Mouse (Mus musculus) cortical plate, adult 2 months (tissue): ENCODE data around the gene Pitpnm1.

Experiments
- CTCF ChIP-seq: fragments of 200-500 bp; IDR thresholded peaks from 2 replicates; pipeline ENCODE4 v1.5.1; 2011; ENCODE audit warnings: mild to moderate bottlenecking, control low read depth, low read length; ENCODE audit not compliant: insufficient read depth; ENCODE audit errors: extremely low read depth
- POLR2A ChIP-seq: fragments of 200-500 bp; IDR thresholded peaks from 2 replicates; pipeline ENCODE4 v1.6.1; 2011; ENCODE audit warnings: mild to moderate bottlenecking, low read length, control low read depth; ENCODE audit not compliant: insufficient read depth; ENCODE audit errors: extremely low read depth

DNA sequence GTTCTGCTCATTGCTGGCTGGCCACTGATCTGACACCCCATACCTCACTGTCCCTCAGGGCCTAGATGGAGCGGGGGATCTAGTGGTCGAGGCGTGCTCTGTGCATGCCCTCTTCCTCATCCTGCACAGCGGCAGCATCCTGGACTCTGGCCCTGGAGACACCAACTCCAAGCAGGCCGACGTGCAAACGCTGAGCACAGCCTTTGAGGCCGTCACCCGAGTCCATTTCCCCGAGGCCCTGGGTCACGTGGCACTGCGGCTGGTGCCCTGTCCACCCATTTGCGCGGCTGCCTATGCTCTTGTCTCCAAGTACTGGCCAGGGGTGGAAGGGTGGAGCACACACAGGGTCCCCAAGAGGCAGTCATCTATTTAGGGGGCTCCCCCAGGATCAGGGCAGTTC is 6.9 kb downstream of the Pitpnm1 start:
- TF ChIP-seq POLR2A (no peak), CTCF (no peak)
